Mouse (Mus musculus): ENCODE measurements around the gene Mfsd13b. TPM values are rescaled to one million over a fixed set of nuclear protein-coding genes. Genes with fewer than 3 reads are reported as not detected.
A peak's percentile ranks its signal among the peaks of the same experiment; 100 is the strongest.
"Not testable (repeated sequence)": the region's sequence is repeated elsewhere in the genome, so short reads cannot be mapped to it uniquely, and the experiment has no call there.

The Mfsd13b gene
- polyA plus RNA-seq, 1 experiment from 2014 or later = 0.20 TPM

GRCm38 (mm10) chr7:121001879-121002278 lies 19.6 kb downstream of the Mfsd13b start:
- Histone ChIP-seq H3K36me3 (no peaks in the 10 kb centered on the region), H3K27ac (no peak overlapping the region), H3K4me1 (no peaks in the 10 kb centered on the region), H3K9me3 (replicated peaks) (no peaks in the 10 kb centered on the region), H3K4me3 (no peak overlapping the region), H3K27me3 (ENCODE audit: low read depth, poor library complexity, severe bottlenecking) (no peaks in the 10 kb centered on the region)
- 87% methylated on average over 3 of the region's 3 CpGs for WGBS
- DNase-seq (ENCODE audit: low spot score) = no peak

- no peaks in the 10 kb centered on the region for H3K27me3 ChIP-seq (ENCODE audit: low read depth, poor library complexity, severe bottlenecking)
- 92% methylated on average over 5 of the region's 5 CpGs for WGBS
- no peaks in the 10 kb centered on the region for H3K36me3 ChIP-seq
- no peaks in the 10 kb centered on the region for H3K9me3 ChIP-seq (replicated peaks)
- no peaks in the 10 kb centered on the region for H3K4me1 ChIP-seq
- no peak overlapping the region for H3K27ac ChIP-seq
- no peak overlapping the region for H3K4me3 ChIP-seq
- DNase-seq (ENCODE audit: low spot score) = no peak
Measured at GRCm38 (mm10) chr7:121002407-121002928, 20.2 kb downstream of the Mfsd13b start.

DNA sequence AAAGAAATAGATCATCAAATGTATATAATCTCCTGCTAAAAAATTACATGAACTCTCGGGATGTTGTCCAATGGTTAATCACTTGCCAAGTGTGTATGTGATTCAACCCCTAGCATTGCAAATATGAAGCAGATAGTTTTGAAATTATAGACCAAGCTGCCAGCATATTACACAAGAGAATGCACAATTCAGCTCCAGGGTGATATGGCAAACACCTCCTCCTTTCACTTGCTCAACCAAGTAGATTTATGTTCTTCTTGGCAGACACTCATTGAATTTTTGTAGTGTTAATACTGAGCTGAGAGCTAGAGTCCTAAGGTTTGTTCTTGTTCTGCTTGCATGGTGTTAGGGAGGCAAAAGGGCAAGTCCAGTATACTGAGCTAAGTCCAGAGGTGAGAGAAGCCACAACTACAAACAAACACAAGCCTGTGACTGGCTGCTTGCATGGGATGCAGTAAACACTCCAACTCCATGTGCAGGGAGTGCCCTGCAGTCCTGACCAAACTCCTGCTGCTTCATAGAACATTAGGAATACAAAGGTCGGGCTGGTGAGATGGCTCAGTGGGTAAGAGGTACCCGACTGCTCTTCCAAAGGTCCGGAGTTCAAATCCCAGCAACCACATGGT lies 21.6 kb downstream of the Mfsd13b start:
- Histone ChIP-seq H3K4me1 (no peaks in the 10 kb centered on the region), H3K4me3 (no peak overlapping the region), H3K27me3 (ENCODE audit: low read depth, poor library complexity, severe bottlenecking) (no peaks in the 10 kb centered on the region), H3K27ac (no peak overlapping the region), H3K36me3 (no peaks in the 10 kb centered on the region), H3K9me3 (replicated peaks) (no peaks in the 10 kb centered on the region)
- 84% methylated on average over 4 of the region's 4 CpGs for WGBS
- no peak for DNase-seq (ENCODE audit: low spot score)

- no peaks in the 10 kb centered on the region for H3K9me3 ChIP-seq (replicated peaks)
- WGBS = 49% methylated on average over 10 of the region's 10 CpGs
- H3K4me1 ChIP-seq = peaks cover 21% of the 10 kb centered on the region
- H3K27ac ChIP-seq = peak overlapping the region; percentile 72
- DNase-seq (ENCODE audit: low spot score) = peak; percentile 38
- H3K27me3 ChIP-seq (ENCODE audit: low read depth, poor library complexity, severe bottlenecking) = no peaks in the 10 kb centered on the region
- no peaks in the 10 kb centered on the region for H3K36me3 ChIP-seq
- no peak overlapping the region for H3K4me3 ChIP-seq
Measured at GRCm38 (mm10) chr7:121011794-121012689, 29.7 kb downstream of the Mfsd13b start.

DNA sequence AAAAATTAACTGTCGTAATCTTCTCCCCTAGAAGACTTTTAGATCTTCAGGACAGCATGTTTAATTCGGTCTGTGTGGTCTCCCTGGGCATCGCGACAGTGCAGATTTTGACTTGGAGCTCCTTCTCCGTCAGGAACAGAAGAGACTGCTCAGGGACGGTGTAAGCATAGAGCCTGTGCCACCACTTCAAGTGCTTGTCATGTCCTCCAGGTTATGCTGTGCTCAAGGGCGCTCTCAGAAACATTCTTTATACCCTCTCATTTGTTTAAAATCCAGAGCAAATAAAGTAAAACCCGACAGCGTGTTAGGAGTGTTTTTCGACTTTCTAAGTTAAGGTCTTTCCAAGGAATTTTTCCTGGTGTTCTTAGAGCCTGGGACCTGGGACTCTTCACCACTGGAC lies 32.2 kb downstream of the Mfsd13b start:
- whole genome bisulfite sequencing = 91% methylated on average over 10 of the region's 10 CpGs
- H3K4me1 ChIP-seq = peaks cover 21% of the 10 kb centered on the region
- no peaks in the 10 kb centered on the region for H3K36me3 ChIP-seq
- no peak overlapping the region for H3K4me3 ChIP-seq
- no peaks in the 10 kb centered on the region for H3K27me3 ChIP-seq (ENCODE audit: low read depth, poor library complexity, severe bottlenecking)
- H3K27ac ChIP-seq = no peak overlapping the region
- DNase-seq (ENCODE audit: low spot score) = no peak
- no peaks in the 10 kb centered on the region for H3K9me3 ChIP-seq (replicated peaks)

DNA sequence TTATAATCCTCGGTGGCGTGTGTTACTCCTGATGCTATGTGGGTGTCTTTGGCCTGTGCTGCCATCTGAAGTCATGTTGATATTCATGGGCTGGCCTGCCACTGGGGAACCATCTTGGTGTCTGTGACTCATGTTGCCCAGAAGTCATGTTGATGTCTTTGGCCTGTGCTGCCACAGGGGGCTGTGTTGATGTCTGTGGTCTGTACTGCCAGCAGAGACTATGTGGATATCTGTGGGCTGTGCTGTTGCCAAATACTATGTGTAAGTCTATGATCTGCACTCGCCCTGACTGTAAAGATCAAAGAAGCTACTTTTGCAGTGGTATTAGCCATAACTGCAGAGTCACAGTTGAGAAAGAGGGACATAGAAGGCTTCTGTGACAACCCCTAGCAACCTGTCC lies 36.5 kb downstream of the Mfsd13b start:
- 85% methylated on average over 3 of the region's 3 CpGs for WGBS
- Histone ChIP-seq H3K36me3 (no peaks in the 10 kb centered on the region), H3K27me3 (ENCODE audit: low read depth, poor library complexity, severe bottlenecking) (no peaks in the 10 kb centered on the region), H3K9me3 (replicated peaks) (no peaks in the 10 kb centered on the region), H3K4me3 (no peak overlapping the region), H3K27ac (no peak overlapping the region), H3K4me1 (no peaks in the 10 kb centered on the region)
- DNase-seq (ENCODE audit: low spot score) = no peak

GRCm38 (mm10) chr7:121020277-121020676 lies 38.0 kb downstream of the Mfsd13b start:
- Histone ChIP-seq H3K27ac (no peak overlapping the region), H3K4me1 (no peaks in the 10 kb centered on the region)
- 40% methylated on average over 8 of the region's 8 CpGs for WGBS

DNA sequence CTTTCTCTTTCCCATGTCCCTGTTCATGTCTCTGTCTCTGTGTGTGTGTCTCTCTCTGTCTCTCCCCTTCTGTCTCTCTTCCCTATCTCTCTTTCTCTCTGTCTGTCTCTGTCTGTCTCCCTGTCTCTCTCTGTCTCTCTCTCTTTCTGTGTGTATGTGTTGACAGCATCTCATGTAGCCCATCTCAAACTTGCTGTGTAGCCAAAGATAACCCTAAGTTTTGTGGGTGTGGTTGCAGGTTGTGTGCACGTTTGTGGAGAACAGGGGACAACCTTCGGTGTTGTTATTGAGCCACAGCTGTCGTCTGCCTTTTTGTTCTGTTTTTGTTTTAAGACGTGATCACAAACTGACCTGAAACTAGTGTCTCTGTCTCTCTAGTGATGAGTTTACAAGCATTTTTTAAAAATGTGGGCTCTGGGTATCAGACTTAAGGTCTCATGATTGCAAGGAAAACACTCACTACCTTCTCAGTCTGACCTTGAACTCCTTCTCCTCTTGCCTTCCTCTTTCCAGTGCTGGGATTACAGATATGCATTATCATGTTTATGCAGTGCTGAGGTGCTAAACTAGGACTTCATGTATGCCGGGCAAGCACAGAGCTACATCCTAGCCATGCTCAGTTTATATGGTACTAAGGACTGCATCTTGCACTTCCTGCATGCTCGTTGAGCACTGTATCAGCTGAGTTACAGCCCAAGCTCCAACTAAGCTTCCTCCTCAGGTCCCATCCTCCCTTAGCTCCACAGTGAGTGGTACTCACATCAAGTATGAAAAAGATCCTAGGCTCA lies 43.1 kb downstream of the Mfsd13b start:
- Histone ChIP-seq H3K27me3 (ENCODE audit: low read depth, poor library complexity, severe bottlenecking) (peaks cover 4% of the 10 kb centered on the region; the same call in 1 of the 2 replicates), H3K4me3 (no peak overlapping the region), H3K36me3 (no peaks in the 10 kb centered on the region), H3K4me1 (peaks cover 3% of the 10 kb centered on the region; the same call in 1 of the 2 replicates), H3K27ac (no peak overlapping the region), H3K9me3 (replicated peaks) (no peaks in the 10 kb centered on the region)
- 84% methylated on average over 6 of the region's 6 CpGs for WGBS
- no peak for DNase-seq (ENCODE audit: low spot score)

More at GRCm38 (mm10) chr7:121020277-121020676, 38.0 kb downstream of the Mfsd13b start:
- no peak overlapping the region for H3K4me3 ChIP-seq
- no peaks in the 10 kb centered on the region for H3K9me3 ChIP-seq (replicated peaks)
- H3K36me3 ChIP-seq = no peaks in the 10 kb centered on the region
- no peaks in the 10 kb centered on the region for H3K27me3 ChIP-seq (ENCODE audit: low read depth, poor library complexity, severe bottlenecking)
- no peak for DNase-seq (ENCODE audit: low spot score)

GRCm38 (mm10) chr7:121026300-121026699 lies 44.0 kb downstream of the Mfsd13b start:
- H3K4me3 ChIP-seq = no peak overlapping the region
- peaks cover 3% of the 10 kb centered on the region; the same call in 1 of the 2 replicates for H3K4me1 ChIP-seq
- 55% methylated on average over 3 of the region's 3 CpGs for WGBS
- no peak for DNase-seq (ENCODE audit: low spot score)
- H3K27me3 ChIP-seq (ENCODE audit: low read depth, poor library complexity, severe bottlenecking) = peaks cover 7% of the 10 kb centered on the region; the same call in 1 of the 2 replicates
- no peak overlapping the region for H3K27ac ChIP-seq
- no peaks in the 10 kb centered on the region for H3K36me3 ChIP-seq
- no peaks in the 10 kb centered on the region for H3K9me3 ChIP-seq (replicated peaks)

GRCm38 (mm10) chr7:121029947-121030346 lies 47.6 kb downstream of the Mfsd13b start:
- H3K27me3 ChIP-seq (ENCODE audit: low read depth, poor library complexity, severe bottlenecking) = peaks cover 12% of the 10 kb centered on the region
- H3K9me3 ChIP-seq (replicated peaks); DNase-seq (ENCODE audit: low spot score): not testable (repeated sequence)

GRCm38 (mm10) chr7:121033856-121034652 lies 51.7 kb downstream of the Mfsd13b start, which contains the start of gene Mettl9:
Mettl9 (plus strand) TSS chr7:121034445.
- peak; percentile 99 for DNase-seq (ENCODE audit: low spot score)
- peaks cover 12% of the 10 kb centered on the region for H3K27me3 ChIP-seq (ENCODE audit: low read depth, poor library complexity, severe bottlenecking)
- H3K27ac ChIP-seq = peak within 1 kb of the TSS; percentile 97
- peaks cover 28% of the 10 kb centered on the region for H3K4me1 ChIP-seq
- no peaks in the 10 kb centered on the region for H3K9me3 ChIP-seq (replicated peaks)
- peaks cover 9% of the 10 kb centered on the region for H3K36me3 ChIP-seq
- peak within 1 kb of the TSS; percentile 73 for H3K4me3 ChIP-seq
- 2% methylated on average over 34 of the region's 43 CpGs for WGBS

More at GRCm38 (mm10) chr7:121029947-121030346, 47.6 kb downstream of the Mfsd13b start:
- not testable (repeated sequence) for H3K36me3 ChIP-seq, H3K4me1 ChIP-seq, H3K4me3 ChIP-seq, H3K27ac ChIP-seq

DNA sequence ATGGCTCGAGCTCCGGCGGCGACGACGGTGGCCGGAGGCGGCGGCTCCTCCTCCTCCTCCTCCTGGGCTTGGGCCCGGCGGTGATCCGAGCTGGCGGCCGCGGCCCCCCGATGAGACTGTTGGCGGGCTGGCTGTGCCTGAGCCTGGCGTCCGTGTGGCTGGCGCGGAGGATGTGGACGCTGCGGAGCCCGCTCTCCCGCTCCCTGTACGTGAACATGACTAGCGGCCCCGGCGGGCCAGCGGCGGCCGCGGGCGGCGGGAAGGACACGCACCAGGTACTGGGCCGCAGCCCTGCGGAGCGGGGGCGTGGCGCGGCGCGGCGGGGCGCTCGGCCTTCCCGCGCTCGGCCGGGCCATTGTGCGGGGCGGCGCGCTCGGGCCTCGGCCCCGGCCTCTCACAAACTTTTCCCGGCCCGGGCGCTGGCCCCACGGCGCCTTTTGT lies 52.4 kb downstream of the Mfsd13b start:
- under 1% methylated on average over 55 of the region's 63 CpGs for WGBS
- Histone ChIP-seq H3K27me3 (ENCODE audit: low read depth, poor library complexity, severe bottlenecking) (peaks cover 12% of the 10 kb centered on the region), H3K36me3 (peaks cover 9% of the 10 kb centered on the region), H3K4me3 (peak overlapping the region; percentile 73), H3K27ac (peak overlapping the region; percentile 97), H3K9me3 (replicated peaks) (no peaks in the 10 kb centered on the region), H3K4me1 (peaks cover 28% of the 10 kb centered on the region)
- DNase-seq (ENCODE audit: low spot score) = no peak

All from limb, embryonic 10.5 days (tissue).